Mouse (Mus musculus): Measurements from ENCODE around the gene Scgb2b7. TPM values are rescaled to one million over a fixed set of nuclear protein-coding genes. Genes with fewer than 3 reads are reported as not detected.

Scgb2b7 gene
- not detected in 2 replicates for polyA plus RNA-seq (2012; rRNA removed; ENCODE audit: low replicate concordance)

DNA sequence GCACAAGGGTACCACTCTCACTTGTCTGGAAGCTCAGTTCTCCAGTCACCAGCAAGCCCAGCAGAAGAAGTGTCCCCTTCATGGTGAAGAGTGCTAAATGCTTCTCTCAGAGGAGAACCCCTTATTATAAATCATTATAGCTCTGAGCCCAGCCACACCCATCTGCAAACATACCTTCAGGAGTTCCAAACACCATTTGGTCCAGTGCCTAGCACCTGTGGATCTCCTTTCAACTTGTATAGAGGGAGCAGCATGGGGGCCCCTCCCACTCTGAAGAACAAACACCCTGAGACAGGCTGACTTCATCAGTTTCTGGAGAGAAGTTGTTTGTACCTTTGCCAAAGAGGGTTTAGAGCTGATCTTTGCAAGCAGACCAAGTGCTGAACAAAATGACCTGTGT is at the start of gene Scgb2b7:
TSS of gene Scgb2b7 (minus strand) at position 101 of the 400 bp plus-strand sequence.

DNA sequence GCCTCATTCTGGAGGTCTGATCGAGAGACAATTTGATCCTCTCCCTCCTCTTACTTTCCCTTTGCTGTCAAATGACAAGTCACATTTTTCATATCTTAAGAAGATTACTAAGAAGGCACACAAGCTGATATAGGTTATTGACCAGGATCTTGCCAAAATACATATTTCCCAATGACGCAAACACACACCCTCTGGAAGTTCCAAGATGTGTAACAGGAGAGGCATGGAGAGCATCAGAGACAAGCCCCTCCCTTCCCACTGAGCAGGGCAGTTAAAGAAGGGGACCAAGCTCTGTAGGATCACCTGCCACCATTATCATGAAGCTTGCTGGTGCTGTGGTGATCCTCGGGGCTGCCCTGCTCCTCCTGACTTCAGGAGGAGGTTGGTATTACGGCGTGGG is 6.8 kb upstream of the Scgb2b7 start, which contains the start of gene Scgb1b7:
TSS of gene Scgb1b7 (plus strand) at position 301 of the 400 bp plus-strand sequence.

Other genes starting within 250 kb of the Scgb2b7 start
- gene Scgb1b7, start 6.9 kb upstream of the Scgb2b7 start, polyA plus RNA-seq (2012; rRNA removed; ENCODE audit: low replicate concordance): not detected in 2 replicates